Mouse (Mus musculus) embryonic fibroblast, embryonic 13.5 days (primary cell): ENCODE measurements around the gene Gfi1.

ENCODE experiments used
- CTCF ChIP-seq: IDR thresholded peaks from 2 replicates; pipeline ENCODE4 v1.5.1; 2011; ENCODE audit warnings: mild to moderate bottlenecking, control low read depth, low read length, moderate library complexity, borderline replicate concordance; ENCODE audit not compliant: insufficient read depth
- POLR2A ChIP-seq: IDR thresholded peaks from 2 replicates; pipeline ENCODE4 v1.6.1; 2011; ENCODE audit warnings: low read depth, mild to moderate bottlenecking, control low read depth, low read length, moderate library complexity

- no peak for TF ChIP-seq CTCF
- no peak for TF ChIP-seq POLR2A
Measured at GRCm38 (mm10) chr5:107681300-107681699, 44.5 kb downstream of the Gfi1 start.
